Comparison of ENCODE assay signal across 18 mouse cellular contexts in genomic region chr19:22842697-22843096, GRCm38 (mm10).
DNase-seq lines count a peak whose midpoint lies in the region; ATAC-seq lines count a peak whose summit lies in the region.
"Had no signal": no experiment of that assay in that cellular context is flagged by ENCODE, and none has a peak within 500 bp of the region (broad histone marks: within the 10 kb centered on the region; RNA-seq: fewer than 3 reads in every experiment).

No protein-coding gene starts in this region.

- no peak overlapping the region for H3K27ac ChIP-seq in hindbrain, embryonic 14.5 days
- H3K27ac ChIP-seq: embryonic facial prominence, embryonic 10.5 days; forebrain, embryonic 13.5 days; gastrocnemius, adult 2 months; heart, embryonic 13.5 days had no signal

- no peak overlapping the region for H3K9ac ChIP-seq in hindbrain, embryonic 14.5 days
- H3K9ac ChIP-seq: forebrain, embryonic 13.5 days; forebrain, postnatal 0 days; heart, embryonic 13.5 days had no signal

- no peaks in the 10 kb centered on the region for H3K36me3 ChIP-seq in hindbrain, embryonic 14.5 days (replicated peaks; ENCODE audit: control insufficient read depth, insufficient read depth)
- H3K36me3 ChIP-seq: embryonic facial prominence, embryonic 10.5 days; heart, embryonic 13.5 days had no signal

- 84% methylated on average over 2 of the region's 2 CpGs for WGBS in hindbrain, embryonic 14.5 days

- peaks cover 3% of the 10 kb centered on the region; the same call in 1 of the 2 replicates for H3K4me1 ChIP-seq in hindbrain, embryonic 14.5 days (replicated peaks; ENCODE audit: control insufficient read depth, insufficient read depth, low read length)
- H3K4me1 ChIP-seq: embryonic facial prominence, embryonic 10.5 days; heart, embryonic 13.5 days had no signal

- H3K27me3 ChIP-seq in hindbrain, embryonic 14.5 days (ENCODE audit: control insufficient read depth, insufficient read depth, low read length) = no peaks in the 10 kb centered on the region; the same call in 1 of the 2 replicates
- H3K27me3 ChIP-seq: heart, embryonic 13.5 days had no signal

- no peak overlapping the region for H3K4me3 ChIP-seq in hindbrain, embryonic 14.5 days (replicated peaks; ENCODE audit: low read length)
- H3K4me3 ChIP-seq: embryonic facial prominence, embryonic 10.5 days; forebrain, embryonic 13.5 days; gastrocnemius, adult 2 months; heart, embryonic 13.5 days had no signal

- H3K4me2 ChIP-seq in hindbrain, embryonic 14.5 days (replicated peaks) = no peak overlapping the region
- H3K4me2 ChIP-seq: forebrain, embryonic 13.5 days; heart, embryonic 13.5 days had no signal

- ATAC-seq in activated CD4-positive, CD25-positive, alpha-beta regulatory T cell, adult 4 months = no peak
- ATAC-seq in hindbrain, embryonic 14.5 days (ENCODE audit: low FRiP score) = no peak
- ATAC-seq: forebrain, embryonic 13.5 days; forebrain, postnatal 0 days; hindbrain, embryonic 16.5 days; inflammation-experienced regulatory T-cells, adult 6 months; intestine, postnatal 0 days had no signal

- DNase-seq in brain, adult 2 months (ENCODE audit: low read depth, low spot score) = peak; percentile 93
- peak; percentile 78 to 85 for DNase-seq in cerebellum, adult 18-20 months
- DNase-seq in cerebellum, adult 9-11 months = peak; percentile 86
- DNase-seq in cerebellum, postnatal 36 days = peak; percentile 77
- DNase-seq in heart, adult 11 months = no peak
- no peak for DNase-seq in hindbrain, embryonic 14.5 days (ENCODE audit: low spot score)
- DNase-seq: adrenal gland, postnatal 14 days; forebrain, postnatal 0 days; gastrocnemius, adult 2 months; gastrocnemius, postnatal 25 days; heart, postnatal 36 days had no signal

- H3K9me3 ChIP-seq in hindbrain, embryonic 14.5 days (ENCODE audit: control insufficient read depth, low read length) = no peaks in the 10 kb centered on the region
- H3K9me3 ChIP-seq: embryonic facial prominence, embryonic 10.5 days; forebrain, embryonic 13.5 days; heart, embryonic 13.5 days had no signal

Comparison
In these comparisons a context has a peak if more than half of its experiments do, and no peak if none do; other contexts are left out.
1. DNase-seq: peak in brain, adult 2 months (single experiment), cerebellum, adult 18-20 months (2 of 2), cerebellum, adult 9-11 months (single experiment) and cerebellum, postnatal 36 days (2 of 2); none in heart, adult 11 months (single experiment) and hindbrain, embryonic 14.5 days (single experiment).